Mouse (Mus musculus): ENCODE measurements around the gene Stt3b.

DNA sequence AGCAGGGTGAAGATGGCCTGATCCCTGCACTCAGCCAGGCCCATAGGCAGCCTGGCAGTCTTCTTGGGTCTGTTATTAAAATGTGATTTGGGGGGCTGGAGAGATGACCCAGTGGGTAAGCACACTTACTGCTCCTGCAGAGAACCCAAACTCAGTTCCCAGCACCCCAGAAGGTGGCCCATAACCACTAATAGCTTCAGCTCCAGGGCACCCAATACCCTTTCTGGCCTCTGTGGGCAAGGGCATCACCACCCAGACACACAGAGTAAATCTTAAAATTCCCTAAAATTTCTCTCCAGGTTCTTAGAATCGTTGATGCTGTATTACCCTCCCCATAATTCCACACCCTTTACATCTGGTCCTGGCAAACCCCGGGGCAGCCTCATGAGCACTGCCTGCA, 75.7 kb downstream of the Stt3b start:
- TF ChIP-seq CTCF (IDR thresholded peaks at IDR 0.05; ENCODE audit: low read depth): no peak
- TF ChIP-seq EP300 (IDR thresholded peaks at IDR 0.05; ENCODE audit: low read depth): no peak
